Mouse (Mus musculus) kidney, postnatal 0 days (tissue): ENCODE results near the gene Cphx2. TPM values are rescaled to one million over a fixed set of nuclear protein-coding genes. Genes with fewer than 3 reads are reported as not detected.
A peak's percentile ranks its signal among the peaks of the same experiment; 100 is the strongest.
"Not testable (repeated sequence)": the region's sequence is repeated elsewhere in the genome, so short reads cannot be mapped to it uniquely, and the experiment has no call there.

Experiments used
- ATAC-seq: fragments of 200-750 bp; cut with Nextera tagmentation; replicated peaks from 2 replicates; pipeline ENCODE4 v1.8.0; 2017; ENCODE audit warnings: low read depth, moderate number of reproducible peaks, moderate TSS enrichment, moderate library complexity; ENCODE audit not compliant: low FRiP score
- DNase-seq: peaks from one replicate; pipeline ENCODE4 v3.0.0-alpha.2; 2016; ENCODE audit warnings: low spot score
- H3K27ac ChIP-seq: fragments of 300-500 bp; sonication (generic); 2 replicates; pipeline ENCODE4 v1.5.1; 2014; ENCODE audit warnings: mild to moderate bottlenecking
- H3K27me3 ChIP-seq: fragments of 300-500 bp; sonication (generic); 2 replicates; pipeline ENCODE4 v1.6.1; 2014; ENCODE audit warnings: low read length, mixed read lengths; ENCODE audit not compliant: insufficient read depth
- H3K36me3 ChIP-seq: fragments of 300-500 bp; sonication (generic); 2 replicates; pipeline ENCODE4 v1.6.1; 2014; ENCODE audit warnings: low read length, mixed read lengths; ENCODE audit not compliant: insufficient read depth
- H3K4me1 ChIP-seq: fragments of 300-500 bp; sonication (generic); replicated peaks from 2 replicates; pipeline ENCODE4 v1.6.1; 2014; ENCODE audit warnings: antibody characterized with exemption, low read length, mixed read lengths; ENCODE audit not compliant: insufficient read depth
- H3K4me2 ChIP-seq: fragments of 300-500 bp; sonication (generic); 2 replicates; pipeline ENCODE4 v1.6.1; 2014; ENCODE audit warnings: mild to moderate bottlenecking, low read length, moderate library complexity, mixed read lengths
- H3K4me3 ChIP-seq: fragments of 300-500 bp; sonication (generic); replicated peaks from 2 replicates; pipeline ENCODE4 v1.5.1; 2014; ENCODE audit warnings: low read depth, low read length
- H3K9ac ChIP-seq: fragments of 300-500 bp; sonication (generic); 2 replicates; pipeline ENCODE4 v1.6.1; 2014; ENCODE audit warnings: low read depth, low read length
- H3K9me3 ChIP-seq: fragments of 300-500 bp; sonication (generic); replicated peaks from 2 replicates; pipeline ENCODE4 v1.6.1; 2016; ENCODE audit warnings: low read length, inconsistent platforms, mixed read lengths
- WGBS: fragments of 180-500 bp; shearing (Covaris S2); extraction: QIAGEN DNeasy Blood & Tissue Kit; methylation state at CpG from one replicate; pipeline ENCODE4 v1.1.7; 2014; 5-methylcytosine and 5-hydroxymethylcytosine counted together
- polyA plus RNA-seq: library from polyadenylated mRNA; unstranded; fragments of >200 nt; fragmentation: Nextera tagmentation; extraction: Ambion mirVana; gene quantifications from 2 replicates; pipeline ENCODE4 v1.2.1, GENCODE M21; 2015

Cphx2 gene
- polyA plus RNA-seq, 1 experiment from 2014 or later, result not detected

- not testable (repeated sequence) for H3K27ac ChIP-seq, H3K36me3 ChIP-seq, H3K9me3 ChIP-seq, H3K4me3 ChIP-seq, DNase-seq, H3K4me2 ChIP-seq, H3K27me3 ChIP-seq, H3K4me1 ChIP-seq, H3K9ac ChIP-seq
- ATAC-seq, result peak; percentile 84
- no CpG with 5 or more reads among the region's 44 CpGs for WGBS
Measured at GRCm38 (mm10) chr14:26066574-26067324, 14.6 kb upstream of the Cphx2 start.

- DNase-seq, H3K4me3 ChIP-seq, H3K36me3 ChIP-seq, H3K27me3 ChIP-seq, H3K27ac ChIP-seq, H3K4me2 ChIP-seq, H3K4me1 ChIP-seq, H3K9ac ChIP-seq, H3K9me3 ChIP-seq: not testable (repeated sequence)
- peak; percentile 77; the same call in 1 of the 2 replicates for ATAC-seq
- WGBS, result no CpG with 5 or more reads among the region's 10 CpGs
Measured at GRCm38 (mm10) chr14:26067325-26067633, 14.0 kb upstream of the Cphx2 start, which contains the start of gene Tmem254c. Gene Tmem254c (minus strand): TSS chr14:26067355.

- not testable (repeated sequence) for H3K27ac ChIP-seq, H3K9me3 ChIP-seq, H3K4me2 ChIP-seq, ATAC-seq, H3K36me3 ChIP-seq, H3K4me3 ChIP-seq, H3K27me3 ChIP-seq, DNase-seq, H3K4me1 ChIP-seq, H3K9ac ChIP-seq
- no CpG with 5 or more reads among the region's 5 CpGs for WGBS
Measured at GRCm38 (mm10) chr14:26076620-26077390, 4.5 kb upstream of the Cphx2 start.

- H3K27ac ChIP-seq, H3K4me1 ChIP-seq, DNase-seq, H3K4me2 ChIP-seq, H3K4me3 ChIP-seq, H3K27me3 ChIP-seq, H3K9me3 ChIP-seq, H3K36me3 ChIP-seq, ATAC-seq, H3K9ac ChIP-seq: not testable (repeated sequence)
- no CpG with 5 or more reads among the region's 1 CpGs for WGBS
Measured at GRCm38 (mm10) chr14:26081997-26082396, 681 bp downstream of the Cphx2 start, which contains the start of gene Cphx3. Gene Cphx3 (plus strand): TSS chr14:26082297.

- DNase-seq, ATAC-seq, H3K27ac ChIP-seq, H3K4me3 ChIP-seq, H3K4me1 ChIP-seq, H3K27me3 ChIP-seq, H3K4me2 ChIP-seq, H3K9me3 ChIP-seq, H3K9ac ChIP-seq, H3K36me3 ChIP-seq: not testable (repeated sequence)
- no CpG with 5 or more reads among the region's 3 CpGs for WGBS
Measured at GRCm38 (mm10) chr14:26097622-26098021, 16.3 kb downstream of the Cphx2 start.

GRCm38 (mm10) chr14:26118150-26118549, 36.8 kb downstream of the Cphx2 start, which contains the start of gene Duxbl2:
Gene Duxbl2 (plus strand): TSS chr14:26118349.
- H3K27ac ChIP-seq, H3K27me3 ChIP-seq, DNase-seq, H3K36me3 ChIP-seq, H3K9me3 ChIP-seq, H3K4me3 ChIP-seq, ATAC-seq, H3K9ac ChIP-seq, H3K4me2 ChIP-seq, H3K4me1 ChIP-seq: not testable (repeated sequence)
- no CpG with 5 or more reads among the region's 7 CpGs for WGBS

GRCm38 (mm10) chr14:26118550-26119000, 37.3 kb downstream of the Cphx2 start:
- not testable (repeated sequence) for H3K27ac ChIP-seq, H3K4me2 ChIP-seq, H3K9me3 ChIP-seq, H3K27me3 ChIP-seq, H3K4me1 ChIP-seq, H3K36me3 ChIP-seq, H3K9ac ChIP-seq, H3K4me3 ChIP-seq, DNase-seq
- ATAC-seq, result peak; percentile 74; the same call in 1 of the 2 replicates
- no CpG with 5 or more reads among the region's 18 CpGs for WGBS

GRCm38 (mm10) chr14:26119095-26119494, 37.8 kb downstream of the Cphx2 start:
- not testable (repeated sequence) for H3K4me1 ChIP-seq, H3K4me3 ChIP-seq, ATAC-seq, H3K27ac ChIP-seq, DNase-seq, H3K27me3 ChIP-seq, H3K4me2 ChIP-seq, H3K9me3 ChIP-seq, H3K36me3 ChIP-seq, H3K9ac ChIP-seq
- no CpG with 5 or more reads among the region's 7 CpGs for WGBS
